Mouse (Mus musculus): ENCODE results near the gene Flrt2.

The Flrt2 gene

DNA sequence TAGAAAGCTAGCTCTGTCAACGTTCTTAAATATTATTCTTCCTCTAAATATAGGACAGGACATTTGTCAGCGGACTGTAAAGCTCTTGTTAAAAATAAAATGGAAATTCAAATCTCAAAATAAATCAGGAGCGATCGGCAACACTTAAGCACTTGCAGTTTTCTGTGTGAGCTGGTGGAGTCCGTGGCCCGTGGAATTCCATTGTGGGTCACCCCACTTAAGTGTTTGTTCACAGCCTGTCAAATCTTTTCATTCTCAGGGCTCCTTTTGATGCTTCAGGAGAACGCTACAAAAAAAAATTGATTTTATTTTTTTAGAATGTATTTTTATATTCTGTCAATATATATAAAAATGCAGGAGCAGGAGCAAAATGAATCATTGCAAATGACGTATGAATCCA lies 45.5 kb downstream of the Flrt2 start:
- no peak for DNase-seq

DNA sequence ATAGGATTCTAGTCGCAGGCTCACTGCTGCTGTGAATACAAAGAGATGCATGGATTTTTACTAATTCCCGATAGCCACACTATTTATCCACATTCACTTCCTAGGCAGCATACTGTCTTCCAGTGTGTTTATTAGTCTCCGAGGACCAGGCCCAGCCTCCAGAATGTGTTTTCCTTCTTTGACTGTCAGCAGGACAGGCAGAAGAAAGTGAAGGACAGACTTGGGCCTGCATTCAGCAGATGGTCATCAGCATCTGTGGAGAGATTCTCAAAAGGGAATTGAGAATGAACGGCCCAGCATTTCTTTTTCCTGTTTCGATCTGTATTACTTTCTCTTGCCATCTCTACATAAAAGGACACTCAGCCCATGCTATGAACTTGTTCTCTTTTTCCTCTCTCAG lies 46.0 kb downstream of the Flrt2 start:
- no peak for DNase-seq

GRCm38 (mm10) chr12:95738491-95739135 lies 46.6 kb downstream of the Flrt2 start:
- DNase-seq, result no peak

DNA sequence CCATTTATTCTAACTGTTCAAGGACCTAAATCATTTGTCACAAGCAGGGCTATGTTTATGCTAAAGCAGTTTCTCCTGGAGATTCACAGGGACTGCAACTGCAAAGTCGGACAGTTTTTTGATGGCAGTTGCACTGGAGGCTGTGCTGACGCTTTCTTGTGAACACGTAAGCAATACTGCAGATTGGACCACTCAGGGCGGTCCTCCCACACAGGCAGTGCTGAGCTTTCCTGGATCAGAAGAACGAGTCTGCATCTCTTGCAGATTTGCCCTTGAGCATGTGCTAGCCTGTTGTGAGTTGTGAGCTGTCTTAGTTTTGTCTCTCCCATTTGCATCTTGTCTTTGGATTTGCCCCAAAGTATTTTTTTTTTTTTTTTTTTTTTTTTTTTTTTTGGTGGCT lies 47.7 kb downstream of the Flrt2 start:
- DNase-seq, result no peak

DNA sequence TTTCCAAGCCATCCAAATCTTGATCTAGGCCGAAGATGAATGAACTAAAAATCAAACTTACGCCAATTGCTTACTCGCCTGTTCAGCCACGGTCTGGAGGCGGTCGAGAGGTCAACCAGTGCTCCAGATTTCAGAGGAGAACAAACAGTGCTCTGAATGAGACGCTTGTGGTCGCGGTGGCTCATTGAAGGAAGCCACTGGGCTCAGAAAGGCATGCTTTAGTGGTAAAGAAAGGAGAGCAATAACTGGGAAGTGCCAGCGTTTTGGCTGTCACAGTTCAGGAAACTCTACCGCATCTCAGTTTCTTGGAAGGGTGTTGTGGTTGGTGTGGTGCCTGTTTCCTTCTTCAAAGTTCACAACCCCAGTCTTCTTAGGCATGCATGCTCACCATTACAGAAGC lies 49.3 kb downstream of the Flrt2 start:
- DNase-seq, result no peak

DNA sequence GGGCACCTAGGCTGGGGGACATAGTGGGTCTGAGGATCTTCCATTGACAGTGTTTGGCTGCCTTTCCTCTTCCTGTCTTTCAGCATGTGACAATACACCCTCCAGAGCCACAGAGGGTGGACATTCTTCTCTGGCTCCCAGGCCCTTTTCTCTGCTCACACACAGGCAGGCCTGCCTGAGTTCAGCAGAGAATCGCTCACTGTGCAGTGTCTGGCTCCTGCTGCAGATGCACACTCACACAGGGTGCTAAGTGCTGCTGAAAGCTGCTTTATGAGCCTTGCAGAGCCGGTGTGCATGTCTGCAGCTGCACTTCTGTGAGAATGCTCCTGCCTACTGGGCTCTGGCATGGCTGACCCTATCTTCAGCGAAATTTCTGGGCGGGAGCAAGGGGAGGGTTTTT lies 52.3 kb downstream of the Flrt2 start:
- DNase-seq, result no peak

- DNase-seq, result no peak
Observed at GRCm38 (mm10) chr12:95746856-95747579, 55.0 kb downstream of the Flrt2 start.

DNA sequence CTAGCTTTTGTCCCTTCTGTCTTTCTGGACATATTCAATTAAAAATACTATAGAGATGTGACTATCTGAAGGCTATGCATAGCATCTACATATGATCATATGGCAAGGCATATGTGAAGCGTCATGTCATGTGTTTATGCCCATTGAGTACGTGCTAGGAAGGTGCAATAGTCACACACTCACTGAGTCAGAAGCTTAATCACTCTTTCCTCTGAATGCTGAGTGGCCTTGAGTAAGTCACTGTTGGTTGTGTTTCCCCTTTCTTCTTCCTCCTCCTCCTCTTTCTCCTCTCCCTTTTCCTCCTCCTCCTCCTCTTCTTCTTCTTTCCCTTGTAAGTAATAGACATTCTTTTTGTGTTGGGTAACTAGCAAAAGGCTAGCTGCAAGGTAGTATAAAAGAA lies 56.7 kb downstream of the Flrt2 start:
- no peak for DNase-seq

DNA sequence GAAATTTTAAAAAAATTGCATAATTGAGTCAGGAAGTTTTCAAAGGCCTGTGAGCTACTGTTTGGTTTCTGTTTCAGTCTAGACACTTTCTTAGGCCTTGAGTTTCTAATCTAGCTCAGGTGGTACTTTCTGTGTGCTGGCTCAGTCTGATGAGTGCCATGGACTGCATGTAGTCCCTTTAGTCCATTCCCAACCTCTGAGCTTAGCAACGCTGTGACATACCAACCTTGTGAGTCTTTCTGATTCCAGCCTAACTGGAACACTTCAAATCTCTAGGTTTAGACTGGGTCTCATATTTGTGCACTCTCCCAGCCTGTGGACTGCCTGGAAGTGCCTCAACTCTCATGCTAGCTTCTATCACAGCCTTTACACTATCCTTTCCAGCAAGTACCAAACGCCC lies 57.2 kb downstream of the Flrt2 start:
- no peak for DNase-seq

DNA sequence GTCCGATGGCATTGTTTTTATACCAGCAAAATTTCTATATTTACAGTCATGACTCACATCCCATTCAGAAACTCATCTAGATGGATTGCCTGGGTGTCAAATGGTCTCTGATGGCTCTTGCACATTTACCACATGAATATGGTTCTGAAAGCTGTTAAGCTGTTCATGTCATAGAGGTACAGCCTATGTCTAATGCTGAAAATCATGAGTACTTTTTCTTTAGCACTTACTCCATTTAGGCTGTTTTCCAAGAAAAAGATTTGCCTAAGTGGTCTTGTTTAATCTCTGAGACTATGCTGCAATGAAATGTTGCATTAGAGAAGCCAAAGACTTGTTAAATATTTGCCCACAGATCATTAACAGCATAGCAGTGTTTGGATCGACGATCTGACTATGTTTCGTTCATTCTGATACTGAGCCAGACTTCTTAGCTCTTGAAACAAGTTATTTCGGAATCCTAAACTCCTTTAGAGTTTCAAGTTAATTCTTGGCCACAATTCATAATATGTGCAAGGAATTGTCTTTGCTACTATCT lies 67.3 kb downstream of the Flrt2 start:
- DNase-seq, result no peak

- DNase-seq, result no peak
Observed at GRCm38 (mm10) chr12:95765255-95765654, 73.2 kb downstream of the Flrt2 start.

DNA sequence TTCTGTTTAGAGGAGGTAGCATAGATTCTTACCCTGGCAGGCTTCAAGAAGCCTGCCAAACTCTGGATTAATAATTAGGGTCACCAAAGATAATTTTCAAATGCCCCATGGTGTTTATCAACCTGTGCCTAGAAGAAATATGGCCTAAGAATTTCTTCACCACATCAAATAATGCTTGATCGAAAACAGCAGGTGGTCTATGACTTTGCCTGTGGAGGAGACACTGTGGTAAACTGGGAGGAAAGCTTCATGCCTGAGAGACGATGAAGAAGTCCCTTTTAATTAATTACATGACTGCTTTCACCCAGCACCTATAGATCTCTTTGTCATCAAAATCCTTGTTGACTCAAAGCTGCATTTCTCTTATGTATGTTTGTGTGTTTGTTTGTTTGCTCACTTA lies 77.0 kb downstream of the Flrt2 start:
- no peak for DNase-seq

- DNase-seq, result no peak
Observed at GRCm38 (mm10) chr12:95770251-95770650, 78.2 kb downstream of the Flrt2 start.

- no peak for DNase-seq
Observed at GRCm38 (mm10) chr12:95790146-95790545, 98.1 kb downstream of the Flrt2 start.

- DNase-seq, result no peak
Observed at GRCm38 (mm10) chr12:95816660-95817059, 124.6 kb downstream of the Flrt2 start.
